Mouse (Mus musculus): Measurements from ENCODE around the gene Eef1e1.
"Not testable (repeated sequence)": the region's sequence is repeated elsewhere in the genome, so short reads cannot be mapped to it uniquely, and the experiment has no call there.

The Eef1e1 gene

GRCm38 (mm10) chr13:38625492-38626228 lies 33.2 kb downstream of the Eef1e1 start:
- no peak for DNase-seq (ENCODE audit: low read depth, low spot score)

GRCm38 (mm10) chr13:38624292-38624902 lies 34.5 kb downstream of the Eef1e1 start:
- DNase-seq (ENCODE audit: low read depth, low spot score) = no peak

DNA sequence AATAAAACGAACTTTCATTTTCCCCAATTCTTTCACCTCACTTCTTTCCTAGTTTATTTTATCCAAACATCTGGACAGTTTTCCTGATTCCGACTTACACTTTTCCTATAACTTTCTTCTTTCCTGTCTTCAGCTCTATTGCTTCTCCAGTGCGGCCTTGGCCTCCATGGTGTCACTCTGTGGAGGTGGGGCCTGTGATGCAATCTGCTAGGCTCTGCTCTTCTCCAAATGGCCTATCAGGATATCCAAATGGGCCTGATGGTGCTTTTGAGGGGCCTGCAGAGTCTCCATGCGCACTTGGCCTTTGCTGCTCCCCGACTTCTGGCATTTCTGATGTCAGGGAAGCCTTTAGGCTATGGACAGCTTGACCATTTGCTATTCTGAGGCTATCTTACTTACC lies 35.6 kb downstream of the Eef1e1 start:
- DNase-seq (ENCODE audit: low read depth, low spot score) = no peak

GRCm38 (mm10) chr13:38618001-38618630 lies 40.7 kb downstream of the Eef1e1 start:
- DNase-seq (ENCODE audit: low read depth, low spot score) = not testable (repeated sequence)

- no peak for DNase-seq (ENCODE audit: low read depth, low spot score)
Measured at GRCm38 (mm10) chr13:38616887-38617286, 42.0 kb downstream of the Eef1e1 start.

- no peak for DNase-seq (ENCODE audit: low read depth, low spot score)
Measured at GRCm38 (mm10) chr13:38615656-38616055, 43.2 kb downstream of the Eef1e1 start.

GRCm38 (mm10) chr13:38614298-38614697 lies 44.6 kb downstream of the Eef1e1 start:
- DNase-seq (ENCODE audit: low read depth, low spot score) = no peak

DNA sequence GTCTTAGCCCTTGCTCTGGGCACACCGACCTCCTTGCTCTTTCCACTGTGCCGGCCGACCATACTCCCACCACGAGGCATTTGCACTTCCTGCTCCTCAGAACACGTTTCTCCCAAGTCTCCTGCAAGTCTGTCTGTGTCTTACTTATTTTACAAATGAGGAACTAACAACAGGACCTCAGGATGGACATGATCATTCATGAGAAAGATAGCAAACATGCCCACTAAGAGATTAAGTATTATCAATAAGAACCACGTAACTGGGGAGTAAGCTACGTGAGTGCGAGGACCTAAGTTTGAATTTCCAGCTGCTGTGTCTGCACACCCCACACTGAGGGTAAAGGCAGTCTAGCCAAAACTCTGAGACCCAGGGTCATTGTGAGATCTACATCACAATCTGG lies 45.3 kb downstream of the Eef1e1 start:
- no peak for DNase-seq (ENCODE audit: low read depth, low spot score)

DNA sequence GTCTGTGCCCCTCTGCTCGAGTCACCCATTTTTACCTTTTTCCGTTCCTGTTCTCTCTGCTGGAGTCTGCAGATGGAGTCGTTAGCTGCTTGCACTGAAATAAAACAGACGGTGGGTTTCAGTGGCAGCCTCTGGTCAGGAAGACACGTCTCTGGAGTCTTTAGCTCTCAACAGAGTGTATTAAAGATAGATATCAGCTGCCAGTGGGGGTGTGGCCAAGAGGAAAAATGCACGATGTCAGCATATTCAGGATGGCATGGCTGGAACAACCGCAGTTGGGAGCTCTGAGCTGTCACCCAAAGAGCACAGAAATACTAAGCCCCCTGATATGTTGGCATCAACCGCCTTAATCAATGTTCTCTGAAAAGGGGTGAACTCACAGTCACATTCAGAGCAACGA lies 46.2 kb downstream of the Eef1e1 start:
- no peak for DNase-seq (ENCODE audit: low read depth, low spot score)

- no peak for DNase-seq (ENCODE audit: low read depth, low spot score)
Measured at GRCm38 (mm10) chr13:38612179-38612578, 46.7 kb downstream of the Eef1e1 start.

DNA sequence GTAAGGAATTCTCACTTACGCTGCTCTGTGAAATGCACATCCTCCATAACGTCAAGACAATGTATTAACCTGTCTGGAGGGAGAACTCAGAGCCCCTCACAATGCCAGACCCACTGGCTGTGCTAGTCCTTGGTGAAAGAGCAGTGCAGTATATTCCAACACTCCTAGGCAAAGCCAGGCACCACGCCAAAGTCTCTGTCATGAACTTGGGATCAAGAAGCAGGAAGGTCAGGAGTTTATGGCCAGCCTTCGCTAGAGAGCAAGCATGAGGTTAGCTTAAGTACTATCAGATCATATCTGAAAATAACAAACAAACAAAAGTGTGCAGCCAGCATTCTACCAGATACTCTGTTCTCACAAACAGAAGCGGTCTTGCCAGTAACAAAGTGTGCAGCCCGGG lies 48.5 kb downstream of the Eef1e1 start:
- no peak for DNase-seq (ENCODE audit: low read depth, low spot score)

DNA sequence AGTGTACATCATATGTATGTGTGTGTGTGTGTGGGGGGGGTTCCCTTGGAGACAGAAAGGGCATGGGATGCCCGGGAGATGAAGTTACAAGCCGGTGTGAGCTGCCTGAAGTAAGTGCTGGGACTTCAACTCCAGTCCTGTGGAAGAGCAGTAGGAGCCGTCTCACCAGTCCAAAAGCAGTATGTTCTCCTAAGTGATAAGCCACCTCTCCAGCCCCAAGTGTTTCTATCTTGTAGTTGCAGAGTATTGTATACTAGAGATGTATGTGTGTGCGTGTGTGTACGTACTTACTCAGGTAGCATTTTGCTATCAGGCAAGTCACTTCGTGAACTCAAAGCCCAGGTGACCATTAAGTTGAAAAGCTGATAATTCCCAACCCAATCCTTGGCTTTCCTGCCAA lies 51.7 kb downstream of the Eef1e1 start:
- DNase-seq (ENCODE audit: low read depth, low spot score) = no peak

DNA sequence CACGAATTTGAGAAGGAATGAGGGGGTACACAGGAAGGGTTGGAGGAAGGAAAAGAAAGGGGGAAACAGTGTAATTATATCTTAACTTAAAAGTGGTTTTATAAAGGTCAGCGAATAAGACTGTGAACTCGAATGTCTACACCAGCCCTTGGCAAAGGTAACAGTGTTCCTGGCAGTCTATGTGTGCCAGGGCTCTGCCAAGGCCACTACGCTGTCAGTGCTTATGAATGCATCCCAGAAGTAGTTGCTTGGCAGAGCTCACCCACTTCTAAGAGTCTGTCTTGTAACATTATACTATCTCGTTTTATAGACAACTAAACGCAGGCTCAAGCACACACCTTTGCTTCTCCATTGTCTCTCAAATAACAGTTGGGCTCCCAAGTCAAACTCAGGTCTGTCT lies 53.5 kb downstream of the Eef1e1 start:
- no peak for DNase-seq (ENCODE audit: low read depth, low spot score)

DNA sequence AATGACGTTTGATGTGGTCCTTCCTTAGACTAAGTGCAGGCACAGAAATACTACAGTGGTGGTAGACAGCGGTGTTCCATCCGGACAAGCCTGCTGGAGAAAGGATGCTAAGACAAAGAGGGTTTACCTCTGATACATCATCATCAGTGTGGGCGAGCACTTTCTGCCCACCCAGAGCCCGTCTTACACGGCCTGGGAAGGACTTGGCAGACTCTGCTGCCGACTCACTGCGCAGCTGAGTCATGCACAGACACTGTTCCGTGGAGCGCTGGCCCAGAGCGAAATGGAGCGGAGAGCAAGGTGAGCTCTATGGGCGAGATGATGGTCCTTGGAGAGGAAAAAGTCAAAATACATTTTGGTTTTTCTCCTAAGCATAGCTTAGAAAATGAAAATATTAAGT lies 55.9 kb downstream of the Eef1e1 start:
- no peak for DNase-seq (ENCODE audit: low read depth, low spot score)

DNA sequence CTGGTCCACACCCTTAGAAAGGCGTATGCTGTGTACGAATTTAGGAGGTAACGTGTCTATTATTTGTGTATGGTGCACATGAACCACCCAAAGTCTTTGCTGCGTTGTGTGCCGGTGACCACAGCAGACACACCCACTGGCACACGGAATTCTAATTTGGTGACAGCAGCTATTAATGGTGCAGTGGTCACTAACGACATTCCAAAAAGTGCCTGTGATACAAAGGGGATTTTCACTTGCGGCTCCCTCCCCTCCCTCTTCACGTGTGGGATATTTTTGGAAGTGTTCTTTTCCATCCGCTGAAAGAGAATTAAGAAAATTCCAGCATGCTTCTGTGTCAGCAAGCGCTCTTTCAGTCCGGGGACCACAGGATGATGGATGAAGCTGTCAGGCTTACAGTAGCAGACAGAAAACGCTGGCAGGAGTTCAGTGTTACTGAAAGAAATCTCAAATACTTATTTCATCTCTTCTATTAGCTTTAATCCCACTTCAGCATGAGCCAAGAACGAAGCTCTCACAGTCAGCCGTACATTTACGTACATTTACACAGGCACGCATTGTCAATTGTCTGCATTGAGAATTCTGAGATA lies 56.5 kb downstream of the Eef1e1 start:
- no peak for DNase-seq (ENCODE audit: low read depth, low spot score)

DNA sequence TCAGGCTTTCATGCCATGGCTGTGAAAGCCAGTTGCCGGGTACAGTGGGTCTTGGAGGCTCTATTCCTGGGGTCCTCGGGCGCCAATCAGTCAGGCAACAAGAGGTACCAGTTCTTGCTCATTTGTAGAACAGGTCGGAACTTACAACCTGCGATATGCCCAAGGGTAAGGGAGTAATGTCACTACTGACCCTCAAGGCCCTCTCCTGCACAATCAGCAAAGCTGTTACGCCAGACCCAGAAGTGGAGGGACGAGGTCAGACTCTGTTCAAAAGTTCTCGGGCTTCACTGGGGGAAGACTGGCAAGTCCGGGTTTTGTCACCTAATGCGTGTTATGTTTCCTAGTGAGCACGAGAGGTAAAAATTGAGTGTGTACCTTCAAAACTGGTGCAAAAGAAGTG lies 58.0 kb downstream of the Eef1e1 start:
- DNase-seq (ENCODE audit: low read depth, low spot score) = no peak

- DNase-seq (ENCODE audit: low read depth, low spot score) = no peak
Measured at GRCm38 (mm10) chr13:38597076-38597475, 61.8 kb downstream of the Eef1e1 start.

GRCm38 (mm10) chr13:38596461-38596860 lies 62.4 kb downstream of the Eef1e1 start:
- no peak for DNase-seq (ENCODE audit: low read depth, low spot score)
